Mouse (Mus musculus) CH12.LX (cell line): ENCODE measurements around the gene Copb1. TPM values are rescaled to one million over a fixed set of nuclear protein-coding genes. Genes with fewer than 3 reads are reported as not detected.
A peak's percentile ranks its signal among the peaks of the same experiment; 100 is the strongest.

Source experiments
- DNase-seq: peaks from one replicate; pipeline ENCODE4 v3.0.0-alpha.2; 2013; ENCODE audit errors: extremely low read depth
- H3K27ac ChIP-seq: 2 replicates; pipeline ENCODE4 v1.5.1; 2012; ENCODE audit warnings: low read depth, mild to moderate bottlenecking, control low read depth, moderate library complexity; ENCODE audit not compliant: insufficient read depth
- H3K27me3 ChIP-seq: replicated peaks from 2 replicates; pipeline ENCODE3; 2012; ENCODE audit warnings: inconsistent platforms
- H3K36me3 ChIP-seq, 2 experiments: replicated peaks in 1 of 2; 2 replicates each; pipeline versions ENCODE3 to v1.6.1; 2012; ENCODE audit warnings: inconsistent platforms in 1 of 2, low read length in 1 of 2, mild to moderate bottlenecking in 1 of 2, mixed read lengths in 1 of 2, moderate library complexity in 1 of 2; ENCODE audit not compliant: control insufficient read depth in 1 of 2, insufficient read depth in 1 of 2
- H3K4me1 ChIP-seq, 2 experiments: 2 replicates each; pipeline ENCODE4 v1.6.1; 2012; ENCODE audit warnings: inconsistent platforms in 1 of 2, moderate library complexity in 1 of 2; ENCODE audit not compliant: insufficient read depth in 2 of 2, control insufficient read depth in 1 of 2
- H3K4me2 ChIP-seq: 2 replicates; pipeline ENCODE4 v1.6.1; 2012; ENCODE audit warnings: low read depth, mild to moderate bottlenecking, control low read depth; ENCODE audit not compliant: poor library complexity, insufficient read depth, severe bottlenecking
- H3K4me3 ChIP-seq, 3 experiments: fragments of 150-350 bp in 1 of 3; sonication (generic) in 1 of 3; replicated peaks in 1 of 3; 2 replicates each; pipeline versions ENCODE3 to v1.5.1; 2011 to 2012; ENCODE audit warnings: low read depth in 2 of 3, low read length in 2 of 3, mild to moderate bottlenecking in 2 of 3, moderate library complexity in 2 of 3, control low read depth in 1 of 3, improper control_type of control experiment in 1 of 3, inconsistent platforms in 1 of 3, mixed read lengths in 1 of 3; ENCODE audit not compliant: poor library complexity in 1 of 3
- H3K79me2 ChIP-seq: replicated peaks from 2 replicates; pipeline ENCODE4 v1.6.1; 2012; ENCODE audit warnings: mild to moderate bottlenecking, moderate library complexity; ENCODE audit not compliant: control insufficient read depth, poor library complexity, insufficient read depth, severe bottlenecking; ENCODE audit errors: extremely low read depth
- H3K9ac ChIP-seq: 2 replicates; pipeline ENCODE4 v1.6.1; 2012; ENCODE audit warnings: low read depth, mild to moderate bottlenecking, control low read depth, moderate library complexity; ENCODE audit not compliant: insufficient read depth
- H3K9me3 ChIP-seq: replicated peaks from 2 replicates; pipeline ENCODE3; 2012; ENCODE audit warnings: low read length, inconsistent platforms, mixed read lengths
- CTCF ChIP-seq, 2 experiments: IDR thresholded peaks in 1 of 2; conservative IDR thresholded peaks in 1 of 2; 2 replicates each; pipeline ENCODE4 v1.5.1; 2011 to 2012; ENCODE audit warnings: low read depth in 2 of 2, low read length in 2 of 2, improper control_type of control experiment in 1 of 2, inconsistent platforms in 1 of 2, mild to moderate bottlenecking in 1 of 2, moderate library complexity in 1 of 2
- ELF1 ChIP-seq: IDR thresholded peaks from 2 replicates; pipeline ENCODE4 v1.6.1; 2014; ENCODE audit warnings: low read depth, mild to moderate bottlenecking, inconsistent platforms, low read length, improper control_type of control experiment
- EP300 ChIP-seq: IDR thresholded peaks from 2 replicates; pipeline ENCODE4 v1.6.1; 2011; ENCODE audit warnings: low read length, improper control_type of control experiment
- GABPA ChIP-seq: IDR thresholded peaks from 2 replicates; pipeline ENCODE4 v1.6.1; 2012; ENCODE audit warnings: low read depth, low read length, improper control_type of control experiment, inconsistent platforms; ENCODE audit not compliant: insufficient replicate concordance
- IRF4 ChIP-seq: IDR thresholded peaks from 2 replicates; pipeline ENCODE4 v1.6.1; 2014; ENCODE audit warnings: low read depth, mild to moderate bottlenecking, inconsistent platforms, low read length, improper control_type of control experiment
- JUN ChIP-seq: IDR thresholded peaks from 2 replicates; pipeline ENCODE4 v1.6.1; 2011; ENCODE audit warnings: low read depth, mild to moderate bottlenecking, low read length, improper control_type of control experiment, moderate library complexity; ENCODE audit not compliant: insufficient read depth
- KAT2A ChIP-seq: IDR thresholded peaks from 2 replicates; pipeline ENCODE4 v1.6.1; 2012; ENCODE audit warnings: low read length, improper control_type of control experiment, inconsistent platforms; ENCODE audit not compliant: insufficient replicate concordance
- NRF1 ChIP-seq: IDR thresholded peaks from 2 replicates; pipeline ENCODE4 v1.6.1; 2014; ENCODE audit warnings: low read depth, mild to moderate bottlenecking, inconsistent platforms, low read length, improper control_type of control experiment, moderate library complexity
- PAX5 ChIP-seq: IDR thresholded peaks from 2 replicates; pipeline ENCODE4 v1.6.1; 2012; ENCODE audit warnings: low read length, inconsistent platforms, mixed read lengths
- POLR2A ChIP-seq: IDR thresholded peaks from 2 replicates; pipeline ENCODE4 v1.6.1; 2011; ENCODE audit warnings: low read depth, mild to moderate bottlenecking, improper control_type of control experiment, low read length
- SIN3A ChIP-seq: IDR thresholded peaks from 2 replicates; pipeline ENCODE4 v1.6.1; 2012; ENCODE audit warnings: low read length, improper control_type of control experiment, inconsistent platforms
- SMC3 ChIP-seq: IDR thresholded peaks from 2 replicates; pipeline ENCODE4 v1.6.1; 2011; ENCODE audit warnings: low read depth, low read length, improper control_type of control experiment
- ZC3H11A ChIP-seq: IDR thresholded peaks from 2 replicates; pipeline ENCODE4 v1.6.1; 2012; ENCODE audit warnings: low read depth, mild to moderate bottlenecking, inconsistent platforms, low read length, improper control_type of control experiment
- ZKSCAN1 ChIP-seq: IDR thresholded peaks from 2 replicates; pipeline ENCODE4 v1.6.1; 2012; ENCODE audit warnings: low read depth, inconsistent platforms, low read length, improper control_type of control experiment, borderline replicate concordance
- dilution Hi-C: fragments of 300-500 bp; cut with MboI; formaldehyde crosslinking; loops from 2 replicates; pipeline ENCODE4 v1.14.3; 2020; ENCODE audit warnings: low sequenced_read_pairs; ENCODE audit not compliant: extremely low pct_unique_long_range_greater_than_20kb, extremely low pct_ligation_motif_present
- in situ Hi-C: fragments of 300-500 bp; cut with MboI; formaldehyde crosslinking; loops from 3 replicates; pipeline ENCODE4 v1.14.3; 2019; ENCODE audit warnings: low sequenced_read_pairs, low pct_ligation_motif_present, low pct_unique_long_range_greater_than_20kb, mixed read lengths
- polyA plus RNA-seq: library from polyadenylated mRNA; unstranded; fragments of >175 nt; gene quantifications from 2 replicates; pipeline ENCODE4 v1.2.1, GENCODE M21; 2012; ENCODE audit warnings: low read depth; ENCODE audit not compliant: insufficient read length
- total RNA-seq, 2 experiments: library from RNA; depleted of rRNA; stranded (reverse); fragments of 300-350 nt in 1 of 2; fragments of >200 nt in 1 of 2; gene quantifications; 2 replicates each; pipeline ENCODE4 v1.2.3; 2012 to 2014

Copb1 gene
- total and polyA plus RNA-seq, 3 experiments, result 71.0 to 154 (median 114) TPM

- dilution Hi-C loops, result no loop called here
- Histone ChIP-seq H3K4me2 (no peak overlapping the region), H3K79me2 (0 out of 2 replicates have a peak, but pooled peaks cover 2% of the 10 kb centered on the region), H3K36me3 (peaks cover 49 to 91% of the 10 kb centered on the region in 2 experiments), H3K27me3 (no peaks in the 10 kb centered on the region), H3K4me1 (no peaks in the 10 kb centered on the region), H3K4me3 (no peak overlapping the region), H3K9ac (no peak overlapping the region), H3K9me3 (no peaks in the 10 kb centered on the region), H3K27ac (no peak overlapping the region)
- in situ Hi-C loops, result no loop called here
- DNase-seq, result peak; percentile 9
- peak in 1 of 2 experiments; percentile 20; a peak in 1 of 4 replicates for TF ChIP-seq CTCF (conservative IDR thresholded peaks at IDR 0.05 in 1 of 2, IDR thresholded peaks at IDR 0.05 in 1 of 2; ENCODE audit: low read depth in 2 of 2, low read length in 2 of 2)
- TF ChIP-seq NRF1, result no peak
- no peak for TF ChIP-seq KAT2A
- no peak for TF ChIP-seq ELF1
Measured at GRCm38 (mm10) chr7:114232982-114233381, 21.5 kb downstream of the Copb1 start.

DNA sequence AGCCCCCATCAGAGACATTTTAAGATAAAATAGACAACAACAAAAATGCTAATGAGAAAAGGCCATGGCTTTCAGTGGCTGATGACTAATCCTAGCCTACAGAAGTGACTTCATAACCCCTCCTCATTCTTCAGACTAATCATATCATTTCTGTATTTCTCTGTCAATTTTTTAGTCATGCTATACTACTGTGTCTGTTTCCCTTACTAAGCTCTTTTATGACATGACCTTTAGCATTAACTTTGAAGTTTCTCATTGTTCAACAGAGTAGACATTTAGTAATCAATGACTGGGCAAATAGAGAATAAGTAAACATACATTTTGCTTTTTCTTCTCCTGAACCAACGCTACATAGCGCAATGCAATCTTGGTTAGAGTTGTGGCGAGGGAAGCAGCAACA lies 22.7 kb downstream of the Copb1 start:
- Histone ChIP-seq H3K9ac (no peak overlapping the region), H3K27me3 (no peaks in the 10 kb centered on the region), H3K4me2 (no peak overlapping the region), H3K27ac (no peak overlapping the region), H3K36me3 (peaks cover 46 to 89% of the 10 kb centered on the region in 2 experiments), H3K9me3 (no peaks in the 10 kb centered on the region), H3K4me1 (no peaks in the 10 kb centered on the region), H3K79me2 (0 out of 2 replicates have a peak, but pooled peaks cover 2% of the 10 kb centered on the region), H3K4me3 (no peak overlapping the region)
- no peak for TF ChIP-seq ZKSCAN1
- no peak for TF ChIP-seq SIN3A
- TF ChIP-seq JUN, result no peak
- no peak for TF ChIP-seq IRF4
- no peak for TF ChIP-seq ZC3H11A
- no peak for TF ChIP-seq EP300
- TF ChIP-seq PAX5, result no peak
- TF ChIP-seq KAT2A, result no peak
- DNase-seq, result no peak
- in situ Hi-C loops (no loop called here), dilution Hi-C loops (no loop called here)

- dilution Hi-C loops, result no loop called here
- peaks cover 44 to 70% of the 10 kb centered on the region in 2 experiments for H3K36me3 ChIP-seq
Measured at GRCm38 (mm10) chr7:114226521-114226920, 28.0 kb downstream of the Copb1 start.

More at GRCm38 (mm10) chr7:114226521-114226920, 28.0 kb downstream of the Copb1 start:
- Histone ChIP-seq H3K9me3 (no peaks in the 10 kb centered on the region), H3K27ac (no peak overlapping the region), H3K27me3 (no peaks in the 10 kb centered on the region), H3K4me1 (no peaks in the 10 kb centered on the region), H3K4me3 (no peak overlapping the region), H3K4me2 (no peak overlapping the region), H3K79me2 (no peaks in the 10 kb centered on the region), H3K9ac (no peak overlapping the region)
- TF ChIP-seq SMC3 (no peak), POLR2A (no peak), GABPA (no peak)
- in situ Hi-C loops, result no loop called here
- no peak for DNase-seq
